Mouse (Mus musculus) kidney, postnatal 0 days (tissue): ENCODE data around the gene Zc3h12a. TPM values are rescaled to one million over a fixed set of nuclear protein-coding genes. Genes with fewer than 3 reads are reported as not detected.

Source experiments
- ATAC-seq: fragments of 200-750 bp; cut with Nextera tagmentation; replicated peaks from 2 replicates; pipeline ENCODE4 v1.8.0; 2017; ENCODE audit warnings: low read depth, moderate number of reproducible peaks, moderate TSS enrichment, moderate library complexity; ENCODE audit not compliant: low FRiP score
- DNase-seq: peaks from one replicate; pipeline ENCODE4 v3.0.0-alpha.2; 2016; ENCODE audit warnings: low spot score
- H3K27ac ChIP-seq: fragments of 300-500 bp; sonication (generic); 2 replicates; pipeline ENCODE4 v1.5.1; 2014; ENCODE audit warnings: mild to moderate bottlenecking
- H3K27me3 ChIP-seq: fragments of 300-500 bp; sonication (generic); 2 replicates; pipeline ENCODE4 v1.6.1; 2014; ENCODE audit warnings: low read length, mixed read lengths; ENCODE audit not compliant: insufficient read depth
- H3K36me3 ChIP-seq: fragments of 300-500 bp; sonication (generic); 2 replicates; pipeline ENCODE4 v1.6.1; 2014; ENCODE audit warnings: low read length, mixed read lengths; ENCODE audit not compliant: insufficient read depth
- H3K4me1 ChIP-seq: fragments of 300-500 bp; sonication (generic); replicated peaks from 2 replicates; pipeline ENCODE4 v1.6.1; 2014; ENCODE audit warnings: antibody characterized with exemption, low read length, mixed read lengths; ENCODE audit not compliant: insufficient read depth
- H3K4me2 ChIP-seq: fragments of 300-500 bp; sonication (generic); 2 replicates; pipeline ENCODE4 v1.6.1; 2014; ENCODE audit warnings: mild to moderate bottlenecking, low read length, moderate library complexity, mixed read lengths
- H3K4me3 ChIP-seq: fragments of 300-500 bp; sonication (generic); replicated peaks from 2 replicates; pipeline ENCODE4 v1.5.1; 2014; ENCODE audit warnings: low read depth, low read length
- H3K9ac ChIP-seq: fragments of 300-500 bp; sonication (generic); 2 replicates; pipeline ENCODE4 v1.6.1; 2014; ENCODE audit warnings: low read depth, low read length
- H3K9me3 ChIP-seq: fragments of 300-500 bp; sonication (generic); replicated peaks from 2 replicates; pipeline ENCODE4 v1.6.1; 2016; ENCODE audit warnings: low read length, inconsistent platforms, mixed read lengths
- CTCF ChIP-seq: IDR thresholded peaks from 2 replicates; pipeline ENCODE4 v1.5.1; 2016; ENCODE audit warnings: antibody characterized with exemption, low read depth, mild to moderate bottlenecking, moderate library complexity
- WGBS: fragments of 180-500 bp; shearing (Covaris S2); extraction: QIAGEN DNeasy Blood & Tissue Kit; methylation state at CpG from one replicate; pipeline ENCODE4 v1.1.7; 2014; 5-methylcytosine and 5-hydroxymethylcytosine counted together
- polyA plus RNA-seq: library from polyadenylated mRNA; unstranded; fragments of >200 nt; fragmentation: Nextera tagmentation; extraction: Ambion mirVana; gene quantifications from 2 replicates; pipeline ENCODE4 v1.2.1, GENCODE M21; 2015

Gene Zc3h12a
- polyA plus RNA-seq, 1 experiment from 2014 or later = 0.78 TPM

DNA sequence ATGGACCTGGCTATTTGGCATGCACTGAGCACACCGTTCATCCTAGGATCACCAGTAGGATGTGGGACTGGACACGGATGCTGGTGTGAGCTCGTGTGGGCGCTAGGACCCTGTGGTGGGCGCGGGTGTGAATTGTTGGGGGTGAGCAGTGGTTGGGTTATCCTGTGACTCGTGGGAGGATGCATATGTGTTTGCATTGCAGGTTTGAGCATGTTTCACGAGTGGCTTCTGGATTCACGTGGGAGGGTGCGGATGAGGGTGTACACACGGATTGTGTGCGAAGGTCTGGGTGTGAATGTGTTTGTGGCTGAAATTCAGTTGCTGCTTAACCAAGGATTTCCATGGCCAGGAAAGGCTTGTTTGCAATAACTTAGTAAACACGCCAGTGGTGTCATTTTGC, 45.1 kb upstream of the Zc3h12a start:
- Histone ChIP-seq H3K4me2 (no peak overlapping the region), H3K27me3 (no peaks in the 10 kb centered on the region), H3K9me3 (no peaks in the 10 kb centered on the region), H3K27ac (no peak overlapping the region), H3K36me3 (no peaks in the 10 kb centered on the region), H3K4me3 (no peak overlapping the region), H3K4me1 (no peaks in the 10 kb centered on the region), H3K9ac (no peak overlapping the region)
- DNase-seq (no peak), ATAC-seq (no peak)
- 81% methylated on average over 13 of the region's 13 CpGs for WGBS
- TF ChIP-seq CTCF = no peak

DNA sequence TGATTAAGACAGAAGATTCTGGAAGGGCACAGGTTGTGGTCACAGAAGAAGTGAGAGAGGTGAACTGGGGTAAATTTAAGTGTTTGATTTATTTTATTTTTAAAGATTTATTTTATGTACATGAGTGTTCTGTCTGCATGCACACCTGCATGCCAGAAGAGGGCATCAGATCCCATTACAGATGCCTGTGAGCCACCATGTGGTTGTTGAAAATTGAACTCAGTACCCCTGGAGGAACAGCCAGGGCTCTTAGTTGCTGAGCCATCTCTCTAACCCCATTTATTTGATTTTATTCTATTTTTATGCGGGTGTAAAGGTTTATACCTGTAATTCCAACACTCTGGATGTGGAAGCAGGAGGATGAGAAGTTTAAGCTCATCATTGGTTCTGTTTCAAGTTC, 40.1 kb upstream of the Zc3h12a start:
- H3K4me1 ChIP-seq = no peaks in the 10 kb centered on the region
- WGBS = 79% methylated on average over 1 of the region's 1 CpGs
- DNase-seq (no peak), ATAC-seq (no peak)
- no peak overlapping the region for H3K9ac ChIP-seq
- no peaks in the 10 kb centered on the region for H3K36me3 ChIP-seq
- no peaks in the 10 kb centered on the region for H3K27me3 ChIP-seq
- no peak overlapping the region for H3K4me3 ChIP-seq
- H3K4me2 ChIP-seq = no peak overlapping the region
- H3K27ac ChIP-seq = no peak overlapping the region
- no peaks in the 10 kb centered on the region for H3K9me3 ChIP-seq
- peak; percentile 16; the same call in 1 of the 2 replicates for TF ChIP-seq CTCF

GRCm38 (mm10) chr4:125164861-125165260, 37.2 kb upstream of the Zc3h12a start:
- Histone ChIP-seq H3K4me3 (no peak overlapping the region), H3K9ac (no peak overlapping the region)
- ATAC-seq = no peak

GRCm38 (mm10) chr4:125162701-125163100, 35.1 kb upstream of the Zc3h12a start:
- DNase-seq (no peak), ATAC-seq (no peak)
- no peaks in the 10 kb centered on the region for H3K9me3 ChIP-seq
- H3K36me3 ChIP-seq = no peaks in the 10 kb centered on the region
- H3K27me3 ChIP-seq = no peaks in the 10 kb centered on the region
- TF ChIP-seq CTCF = no peak
- no peak overlapping the region for H3K4me3 ChIP-seq
- no peak overlapping the region for H3K27ac ChIP-seq
- 62% methylated on average over 7 of the region's 7 CpGs for WGBS
- no peak overlapping the region for H3K9ac ChIP-seq
- no peak overlapping the region for H3K4me2 ChIP-seq
- H3K4me1 ChIP-seq = no peaks in the 10 kb centered on the region

More at GRCm38 (mm10) chr4:125164861-125165260, 37.2 kb upstream of the Zc3h12a start:
- Histone ChIP-seq H3K4me1 (no peaks in the 10 kb centered on the region), H3K9me3 (no peaks in the 10 kb centered on the region), H3K36me3 (no peaks in the 10 kb centered on the region), H3K27me3 (no peaks in the 10 kb centered on the region), H3K27ac (no peak overlapping the region), H3K4me2 (no peak overlapping the region)
- no peak for TF ChIP-seq CTCF
- DNase-seq = no peak
- WGBS = 85% methylated on average over 6 of the region's 6 CpGs

- no peak overlapping the region for H3K27ac ChIP-seq
- no peak overlapping the region for H3K4me3 ChIP-seq
- H3K36me3 ChIP-seq = no peaks in the 10 kb centered on the region
- no peaks in the 10 kb centered on the region for H3K27me3 ChIP-seq
- no peak for TF ChIP-seq CTCF
- H3K4me2 ChIP-seq = no peak overlapping the region
- DNase-seq = no peak
- no peak for ATAC-seq
- H3K9me3 ChIP-seq = no peaks in the 10 kb centered on the region
- H3K4me1 ChIP-seq = no peaks in the 10 kb centered on the region
- no peak overlapping the region for H3K9ac ChIP-seq
- WGBS = 55% methylated on average over 8 of the region's 8 CpGs
These were observed 33.8 kb upstream of the Zc3h12a start for GRCm38 (mm10) chr4:125161392-125161791.

- no peaks in the 10 kb centered on the region for H3K36me3 ChIP-seq
- no peak for DNase-seq
- no peak for ATAC-seq
- H3K27ac ChIP-seq = no peak overlapping the region
- H3K9me3 ChIP-seq = no peaks in the 10 kb centered on the region
- WGBS = 66% methylated on average over 10 of the region's 10 CpGs
- no peaks in the 10 kb centered on the region for H3K27me3 ChIP-seq
- no peak overlapping the region for H3K9ac ChIP-seq
- TF ChIP-seq CTCF = no peak
- H3K4me2 ChIP-seq = no peak overlapping the region
- H3K4me1 ChIP-seq = no peaks in the 10 kb centered on the region
- no peak overlapping the region for H3K4me3 ChIP-seq
These were observed 33.3 kb upstream of the Zc3h12a start for GRCm38 (mm10) chr4:125160951-125161331.

DNA sequence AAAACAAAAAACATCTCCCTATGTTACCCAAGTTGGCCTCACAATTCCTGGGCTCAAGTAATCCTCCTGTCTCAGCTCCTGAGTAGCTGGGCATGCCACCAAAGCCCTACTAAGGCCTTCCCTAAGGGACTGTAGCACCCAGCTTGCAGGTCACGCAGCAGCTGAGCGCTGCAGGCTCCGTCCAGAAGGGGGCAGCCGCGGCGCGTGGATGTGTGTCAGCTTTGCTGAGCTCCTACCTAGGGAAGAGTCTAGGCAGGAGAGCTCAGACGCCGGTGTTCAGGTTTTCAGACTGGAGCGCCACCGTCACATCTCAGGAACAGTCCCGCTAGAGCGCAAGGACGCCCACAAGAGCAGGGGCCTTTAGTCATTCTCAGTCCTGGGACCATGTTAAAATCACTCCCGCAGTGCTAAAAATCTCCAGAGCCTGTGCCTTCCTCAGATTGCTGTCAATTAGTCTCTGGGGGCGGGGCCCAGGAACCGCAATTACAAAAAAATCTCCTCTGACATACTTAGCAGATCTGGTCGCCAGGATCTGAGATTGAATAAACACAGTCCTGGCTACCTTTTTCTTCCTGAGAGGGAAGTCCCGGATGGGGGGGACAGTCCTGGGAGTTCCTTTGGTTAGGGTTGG, 32.8 kb upstream of the Zc3h12a start:
- no peaks in the 10 kb centered on the region for H3K27me3 ChIP-seq
- ATAC-seq (0 out of 2 replicates have a peak, but pooled peaks have one; percentile 52), DNase-seq (peak; percentile 82)
- TF ChIP-seq CTCF = peak; percentile 96
- H3K27ac ChIP-seq = no peak overlapping the region
- H3K9me3 ChIP-seq = no peaks in the 10 kb centered on the region
- H3K4me1 ChIP-seq = no peaks in the 10 kb centered on the region
- H3K36me3 ChIP-seq = no peaks in the 10 kb centered on the region
- no peak overlapping the region for H3K4me3 ChIP-seq
- H3K4me2 ChIP-seq = 0 out of 2 replicates have a peak overlapping the region, but pooled peaks have one; percentile 2
- 6% methylated on average over 19 of the region's 19 CpGs for WGBS
- no peak overlapping the region for H3K9ac ChIP-seq
